Mouse (Mus musculus): ENCODE measurements around the gene F13b. TPM values are rescaled to one million over a fixed set of nuclear protein-coding genes. Genes with fewer than 3 reads are reported as not detected.

F13b gene
- not detected for total RNA-seq (2021)
- long read RNA-seq, experiment 1 = 0 reads
- long read RNA-seq, experiment 2 = 0 reads

DNA sequence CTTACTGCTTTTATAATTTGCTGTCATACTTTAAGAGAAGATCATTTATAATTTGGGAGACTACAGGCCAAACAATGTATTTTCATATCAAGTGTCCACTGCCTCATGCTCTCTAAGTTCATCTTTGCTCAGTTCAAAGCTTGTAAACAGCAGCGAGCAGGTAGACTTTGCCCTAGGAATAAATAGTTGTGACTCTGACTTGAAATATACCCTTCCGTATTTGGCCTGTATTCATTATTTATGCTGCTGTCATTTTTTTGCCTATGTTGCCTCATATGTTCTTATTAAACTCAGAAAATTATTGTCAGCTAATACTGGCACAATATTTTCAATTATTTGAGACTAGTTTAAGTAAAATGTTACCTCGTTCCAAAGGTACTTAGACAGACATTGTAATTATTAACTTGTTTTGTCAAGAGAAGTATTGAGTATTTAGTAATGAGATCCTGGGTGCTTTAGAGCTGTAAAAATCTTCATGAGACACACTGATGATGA, at the start of gene F13b:
F13b (plus strand) TSS at position 445 of the 495 bp plus-strand sequence.
- intact Hi-C loops (cut with DNase I) = no loop called here
- DNase-seq = no peak

DNA sequence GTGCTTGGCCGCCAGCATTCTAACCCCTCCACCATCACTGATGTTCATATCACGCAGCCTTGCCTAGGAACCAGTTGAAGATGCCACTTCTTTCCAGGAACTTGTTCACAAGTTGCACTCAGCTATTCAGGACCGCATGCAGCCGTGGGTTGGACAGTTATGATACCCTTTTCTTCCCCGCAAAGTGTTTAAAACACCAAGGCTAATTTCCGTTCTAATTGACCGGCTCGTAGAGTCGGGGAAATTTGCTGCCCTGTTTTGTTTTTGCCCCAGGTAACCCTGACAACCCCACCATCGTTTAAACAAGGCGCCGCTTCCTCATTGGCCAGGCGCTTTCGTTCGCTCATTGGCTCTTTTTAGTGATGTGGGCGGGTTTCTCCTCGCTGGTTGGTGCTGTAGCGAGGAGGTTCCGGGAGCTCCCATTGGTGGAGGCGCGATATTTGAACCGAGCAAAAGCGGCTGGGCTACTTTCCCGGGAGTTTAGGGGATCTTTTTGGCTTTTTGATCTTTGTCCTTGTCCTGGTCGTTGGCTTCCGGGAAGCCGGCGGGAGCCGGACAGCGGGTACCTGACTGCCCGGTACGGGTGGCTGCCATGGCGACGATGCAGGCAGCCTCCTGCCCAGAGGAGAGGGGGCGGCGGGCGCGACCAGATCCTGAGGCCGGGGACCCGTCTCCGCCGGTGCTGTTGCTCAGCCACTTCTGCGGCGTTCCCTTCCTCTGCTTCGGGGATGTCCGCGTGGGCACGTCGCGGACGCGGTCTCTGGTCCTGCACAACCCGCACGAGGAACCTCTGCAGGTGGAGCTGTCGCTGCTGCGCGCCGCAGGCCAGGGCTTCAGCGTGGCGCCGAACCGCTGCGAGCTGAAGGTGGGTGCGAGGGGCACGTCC, 46.9 kb upstream of the F13b start, which contains the start of gene Aspm:
Aspm (plus strand) TSS at position 433 of the 886 bp plus-strand sequence.
- intact Hi-C loops (cut with DNase I) = loop anchor here (5.0 kb wide), 1 partner anchor 32 kb away; the partner anchor contains the start of gene Zbtb41
- peak; percentile 85 to 89 for DNase-seq

DNA sequence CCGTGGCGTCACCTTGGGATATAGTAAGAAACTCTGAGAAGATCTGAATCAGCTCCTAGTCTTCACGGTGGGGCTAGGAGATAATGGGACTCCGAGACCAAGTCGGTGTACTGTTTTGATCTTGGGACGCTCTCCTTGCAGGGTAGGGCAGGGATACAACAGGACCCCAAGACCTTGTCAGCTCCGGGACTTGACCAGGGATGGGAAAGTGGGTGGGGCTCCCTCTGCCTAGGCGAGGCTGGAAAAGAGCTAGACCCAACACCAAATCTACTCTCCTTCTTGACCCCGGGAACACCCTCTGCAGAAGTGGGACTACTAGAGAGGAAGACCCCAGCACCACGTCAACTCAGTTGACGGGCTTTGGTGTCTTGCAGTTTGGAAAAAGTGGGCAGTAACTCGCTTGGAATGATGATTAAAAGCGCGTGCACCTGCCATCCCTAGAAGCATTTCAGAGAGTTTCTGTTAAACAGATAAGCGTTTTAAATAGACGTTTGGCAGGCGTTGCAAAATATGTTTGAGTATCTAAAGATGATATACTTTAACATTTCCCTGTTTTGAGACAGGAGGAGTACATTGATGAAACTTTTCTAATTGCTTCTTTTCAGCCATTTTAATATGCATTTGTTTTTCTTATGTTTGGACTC, 46.2 kb upstream of the F13b start:
- no peak for DNase-seq
- intact Hi-C loops (cut with DNase I) = loop anchor here (5.0 kb wide), 1 partner anchor 33 kb away; the partner anchor contains the start of gene Zbtb41

- intact Hi-C loops (cut with DNase I) = no loop called here
These were observed 40.7 kb upstream of the F13b start for GRCm38 (mm10) chr1:139460807-139461206.

GRCm38 (mm10) chr1:139465936-139466335, 35.6 kb upstream of the F13b start:
- intact Hi-C loops (cut with DNase I) = no loop called here
- DNase-seq = no peak

More at GRCm38 (mm10) chr1:139460807-139461206, 40.7 kb upstream of the F13b start:
- DNase-seq = no peak

DNA sequence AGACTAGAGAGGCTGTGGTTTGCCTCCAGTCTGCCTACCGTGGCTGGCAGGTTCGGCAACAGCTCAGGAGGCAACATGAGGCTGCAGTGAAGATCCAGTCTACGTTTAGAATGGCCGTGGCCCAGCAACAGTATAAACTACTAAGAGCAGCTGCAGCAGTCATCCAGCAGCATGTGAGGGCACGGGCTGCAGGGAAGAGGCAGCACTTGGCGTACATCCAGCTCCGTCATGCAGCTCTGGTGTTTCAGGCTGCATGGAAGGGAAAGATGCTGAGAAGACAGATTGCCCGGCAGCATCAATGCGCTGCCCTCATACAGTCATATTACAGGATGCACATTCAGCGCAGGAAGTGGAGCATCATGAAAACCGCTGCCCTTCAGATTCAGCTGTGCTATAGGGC, 22.6 kb upstream of the F13b start:
- intact Hi-C loops (cut with DNase I) = no loop called here
- DNase-seq = no peak

- intact Hi-C loops (cut with DNase I) = no loop called here
- DNase-seq = no peak
These were observed 21.3 kb upstream of the F13b start for GRCm38 (mm10) chr1:139480246-139480645.

- intact Hi-C loops (cut with DNase I) = no loop called here
These were observed 20.4 kb upstream of the F13b start for GRCm38 (mm10) chr1:139481146-139481545.

DNA sequence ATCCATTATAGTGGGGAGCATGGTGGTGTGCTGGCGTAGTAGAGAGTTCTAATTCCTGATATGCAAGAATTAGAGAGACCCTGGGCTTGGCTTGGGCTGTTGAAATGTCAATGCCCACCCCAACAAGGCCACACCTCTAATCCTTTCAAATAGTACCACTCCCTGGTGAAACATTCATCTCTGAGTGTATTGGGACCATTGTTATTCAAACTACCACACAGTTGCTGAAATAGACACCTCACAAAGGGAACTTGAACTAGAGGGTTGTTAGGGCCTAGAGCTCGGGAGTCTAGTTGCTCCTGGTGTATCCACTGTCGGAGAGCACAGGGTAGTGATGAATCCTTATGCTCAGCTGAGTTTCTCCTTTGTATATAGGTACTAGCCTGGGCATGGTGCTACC, 6.9 kb upstream of the F13b start:
- no peak for DNase-seq
- intact Hi-C loops (cut with DNase I) = no loop called here

More at GRCm38 (mm10) chr1:139481146-139481545, 20.4 kb upstream of the F13b start:
- peak in 1 of 2 experiments; percentile 5 for DNase-seq

GRCm38 (mm10) chr1:139495408-139495807, 6.1 kb upstream of the F13b start:
- intact Hi-C loops (cut with DNase I) = no loop called here
- no peak for DNase-seq

DNA sequence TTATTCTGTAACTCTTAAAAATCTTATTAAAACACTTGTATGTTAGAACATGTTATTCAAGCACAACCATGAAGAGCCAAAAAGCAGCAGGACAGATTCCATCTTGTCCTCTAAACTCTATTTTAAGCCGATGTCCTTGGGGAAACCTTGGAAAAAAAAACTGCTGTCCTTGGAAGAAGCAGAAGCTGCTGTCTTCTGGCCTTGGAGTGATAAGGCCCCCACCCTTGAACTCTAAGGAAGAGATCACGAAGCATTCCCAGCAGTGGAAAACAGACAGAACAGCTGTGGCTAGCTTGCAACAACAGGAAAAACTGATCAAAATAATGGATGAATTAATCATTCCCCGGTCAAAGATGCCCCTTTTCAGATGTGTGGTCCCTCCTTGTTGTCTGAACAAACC, 5.3 kb upstream of the F13b start:
- DNase-seq = no peak
- intact Hi-C loops (cut with DNase I) = no loop called here

- no peak for DNase-seq
- intact Hi-C loops (cut with DNase I) = no loop called here
These were observed 1.8 kb upstream of the F13b start for GRCm38 (mm10) chr1:139499751-139500150.

DNA sequence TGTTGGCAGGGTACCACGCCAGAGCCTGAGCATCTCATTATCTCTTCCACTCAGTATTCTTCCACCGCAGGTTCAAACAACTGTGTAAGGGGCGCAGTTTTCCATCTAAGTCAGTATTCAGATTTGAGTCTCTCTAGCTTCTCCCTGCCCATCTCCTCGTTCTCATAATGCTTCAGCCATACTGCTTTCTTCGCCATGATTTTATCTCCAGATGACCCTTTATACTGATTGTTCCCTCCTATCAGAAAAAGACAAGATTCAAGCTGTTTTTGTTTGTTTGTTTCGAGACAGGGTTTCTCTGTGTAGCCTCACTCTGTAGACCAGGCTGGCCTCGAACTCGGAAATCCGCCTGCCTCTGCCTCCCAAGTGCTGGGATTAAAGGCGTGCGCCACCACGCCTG, 13.1 kb downstream of the F13b start:
- DNase-seq = no peak
- intact Hi-C loops (cut with DNase I) = no loop called here

DNA sequence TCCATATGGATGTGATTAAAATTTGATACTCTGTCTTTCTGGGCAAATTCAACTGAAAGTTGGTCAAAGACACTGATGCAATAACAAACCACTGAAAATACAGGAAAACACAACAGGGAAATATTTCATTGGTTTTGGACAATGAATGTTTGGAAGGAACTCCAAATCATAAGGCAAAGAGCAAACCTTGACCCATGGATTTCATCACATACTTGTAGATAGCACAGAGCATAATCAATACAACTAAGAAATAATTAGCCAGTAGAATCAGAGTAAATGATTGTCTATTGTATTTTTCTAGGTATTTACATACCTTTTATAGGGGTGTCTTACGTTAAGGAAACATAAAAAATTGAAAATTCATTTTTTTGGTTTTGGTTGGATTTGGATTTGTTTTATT, 47.0 kb downstream of the F13b start:
- DNase-seq = no peak
- intact Hi-C loops (cut with DNase I) = no loop called here

GRCm38 (mm10) chr1:139551311-139551710, 49.8 kb downstream of the F13b start:
- no peak for DNase-seq
- intact Hi-C loops (cut with DNase I) = no loop called here

- intact Hi-C loops (cut with DNase I) = no loop called here
- DNase-seq = no peak
These were observed 58.5 kb downstream of the F13b start, which contains the start of gene Cfhr1 for GRCm38 (mm10) chr1:139560024-139560423. Cfhr1 (minus strand) TSS chr1:139560272.

Other genes with a start within 250 kb of the F13b start
- gene Crb1, start 124.6 kb upstream of the F13b start, total RNA-seq (2021) = under 1 TPM; 0.20 to 0.45 TPM
- 10 to 100 TPM; 23.4 to 24.9 TPM for gene Zbtb41, start 79.4 kb upstream of the F13b start, total RNA-seq (2021)
- 1 to 10 TPM; 3.0 to 5.3 TPM for gene Aspm, start 46.9 kb upstream of the F13b start, total RNA-seq (2021)
- gene Cfhr1, start 58.6 kb downstream of the F13b start, total RNA-seq (2021) = not detected

All from heart, postnatal 14 days (tissue).